Mouse (Mus musculus): ENCODE measurements around the gene Olfr1513.
A peak's percentile ranks its signal among the peaks of the same experiment; 100 is the strongest.
"Not testable (repeated sequence)": the region's sequence is repeated elsewhere in the genome, so short reads cannot be mapped to it uniquely, and the experiment has no call there.

Olfr1513 gene

GRCm38 (mm10) chr14:52306100-52306499 is 50.1 kb downstream of the Olfr1513 start:
- DNase-seq: no peak

GRCm38 (mm10) chr14:52304644-52305271 is 51.5 kb downstream of the Olfr1513 start, which contains the start of gene Mettl3:
TSS of gene Mettl3 (minus strand) at chr14:52305128.
- peak; percentile 86 for DNase-seq

GRCm38 (mm10) chr14:52303517-52303916 is 52.7 kb downstream of the Olfr1513 start:
- DNase-seq: not testable (repeated sequence)

Measured in cerebellum, adult 11 months (tissue).